Mouse (Mus musculus): ENCODE data around the gene Barx2. TPM values are rescaled to one million over a fixed set of nuclear protein-coding genes. Genes with fewer than 3 reads are reported as not detected.

The Barx2 gene
- polyA plus RNA-seq, 1 experiment from 2014 or later: 0.07 TPM

DNA sequence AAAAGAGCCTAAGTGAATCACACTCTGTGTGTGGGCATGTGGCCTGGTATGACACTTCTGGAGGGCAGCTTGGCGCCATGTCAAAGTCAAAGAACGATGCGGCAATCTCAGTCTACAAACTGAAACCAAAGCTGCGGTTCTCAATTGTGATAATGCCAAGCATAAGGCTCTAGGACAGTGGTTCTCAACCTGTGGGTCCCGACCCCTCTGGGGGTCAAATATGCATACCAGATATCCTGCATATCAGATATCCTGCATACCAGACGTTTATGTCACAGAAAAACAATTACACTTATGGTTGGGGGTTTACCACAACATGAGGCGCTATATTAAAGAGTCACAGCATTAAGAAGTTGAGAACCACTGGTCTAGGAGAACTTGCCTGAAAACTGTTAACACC is 10.3 kb upstream of the Barx2 start:
- 84% methylated on average over 7 of the region's 7 CpGs for WGBS
- H3K9me3 ChIP-seq (replicated peaks): no peaks in the 10 kb centered on the region
- no peaks in the 10 kb centered on the region for H3K36me3 ChIP-seq
- H3K4me3 ChIP-seq: no peak overlapping the region
- no peak for DNase-seq (ENCODE audit: low spot score)
- no peak overlapping the region for H3K27ac ChIP-seq (replicated peaks)
- H3K27me3 ChIP-seq (ENCODE audit: low read depth, poor library complexity, severe bottlenecking): peaks cover 41% of the 10 kb centered on the region
- H3K4me1 ChIP-seq: 0 out of 2 replicates have a peak, but pooled peaks cover 6% of the 10 kb centered on the region

DNA sequence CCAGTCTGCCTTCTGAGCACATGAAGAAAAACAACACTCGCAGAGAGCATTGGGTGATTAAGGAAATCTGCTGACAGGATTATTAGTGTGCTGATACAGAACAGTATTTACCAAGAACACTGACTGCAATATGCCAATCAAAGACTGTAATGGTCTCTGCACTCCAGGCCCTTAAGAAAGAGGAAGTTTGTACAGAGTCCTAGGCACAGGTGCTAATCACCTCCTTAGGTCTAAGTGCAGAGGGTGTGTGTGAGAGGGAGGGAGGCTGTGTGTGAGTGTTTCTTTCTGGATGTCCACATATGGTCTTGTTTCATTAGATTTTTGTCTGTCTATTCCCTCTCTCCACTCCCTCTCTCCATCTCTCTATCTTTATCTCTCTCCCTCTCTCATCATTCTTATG is 6.5 kb upstream of the Barx2 start:
- no peak overlapping the region for H3K27ac ChIP-seq (replicated peaks)
- H3K9me3 ChIP-seq (replicated peaks): no peaks in the 10 kb centered on the region
- H3K4me1 ChIP-seq: peaks cover 4% of the 10 kb centered on the region
- WGBS: 61% methylated on average over 1 of the region's 1 CpGs
- no peaks in the 10 kb centered on the region for H3K36me3 ChIP-seq
- peaks cover 66% of the 10 kb centered on the region for H3K27me3 ChIP-seq (ENCODE audit: low read depth, poor library complexity, severe bottlenecking)
- DNase-seq (ENCODE audit: low spot score): no peak
- H3K4me3 ChIP-seq: no peak overlapping the region

DNA sequence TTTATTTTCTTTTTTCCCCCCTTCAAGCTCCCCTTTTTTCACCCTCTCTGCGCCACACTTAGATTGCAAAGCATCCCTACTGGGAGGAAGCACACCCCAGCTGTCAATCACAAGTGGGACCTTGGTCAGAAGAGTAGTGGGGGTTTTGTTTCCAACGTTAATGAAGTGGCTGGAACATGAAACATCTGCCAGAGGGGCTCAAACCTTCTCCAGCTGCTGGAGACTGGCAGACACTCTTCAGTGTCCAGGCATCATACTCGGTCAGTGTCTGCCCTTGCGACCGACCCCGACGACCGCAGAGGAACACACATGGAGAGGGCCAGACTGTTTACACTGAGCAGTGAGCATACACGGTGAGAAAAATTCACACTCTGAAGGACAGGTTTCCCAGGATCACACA is 3.2 kb upstream of the Barx2 start:
- peaks cover 28% of the 10 kb centered on the region for H3K4me1 ChIP-seq
- WGBS: 5% methylated on average over 9 of the region's 9 CpGs
- H3K9me3 ChIP-seq (replicated peaks): no peaks in the 10 kb centered on the region
- no peak overlapping the region for H3K27ac ChIP-seq (replicated peaks)
- DNase-seq (ENCODE audit: low spot score): peak; percentile 20
- no peaks in the 10 kb centered on the region for H3K36me3 ChIP-seq
- H3K27me3 ChIP-seq (ENCODE audit: low read depth, poor library complexity, severe bottlenecking): peaks cover 100% of the 10 kb centered on the region
- no peak overlapping the region for H3K4me3 ChIP-seq

DNA sequence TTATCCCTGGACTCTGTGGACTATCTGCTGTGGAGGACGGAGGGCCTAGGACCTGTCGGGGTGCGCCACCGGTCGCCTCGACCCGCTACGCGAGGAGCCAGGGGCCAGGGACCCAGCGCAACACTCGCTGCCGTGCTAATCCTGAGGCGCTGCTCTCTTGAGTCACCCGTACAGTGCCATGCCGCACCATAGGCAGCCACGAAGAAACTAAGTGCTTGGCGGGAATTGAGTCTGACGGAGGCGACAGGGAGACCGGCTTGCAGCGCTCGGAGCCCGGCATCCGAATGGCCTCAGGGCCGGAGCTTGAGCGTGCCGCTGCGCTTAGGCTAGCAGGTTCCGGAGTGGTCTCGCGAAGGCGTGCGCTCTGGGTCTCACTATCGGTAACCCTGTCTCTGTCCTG is 1.6 kb upstream of the Barx2 start:
- peak; percentile 64 for DNase-seq (ENCODE audit: low spot score)
- peak overlapping the region; percentile 66 for H3K4me3 ChIP-seq

DNA sequence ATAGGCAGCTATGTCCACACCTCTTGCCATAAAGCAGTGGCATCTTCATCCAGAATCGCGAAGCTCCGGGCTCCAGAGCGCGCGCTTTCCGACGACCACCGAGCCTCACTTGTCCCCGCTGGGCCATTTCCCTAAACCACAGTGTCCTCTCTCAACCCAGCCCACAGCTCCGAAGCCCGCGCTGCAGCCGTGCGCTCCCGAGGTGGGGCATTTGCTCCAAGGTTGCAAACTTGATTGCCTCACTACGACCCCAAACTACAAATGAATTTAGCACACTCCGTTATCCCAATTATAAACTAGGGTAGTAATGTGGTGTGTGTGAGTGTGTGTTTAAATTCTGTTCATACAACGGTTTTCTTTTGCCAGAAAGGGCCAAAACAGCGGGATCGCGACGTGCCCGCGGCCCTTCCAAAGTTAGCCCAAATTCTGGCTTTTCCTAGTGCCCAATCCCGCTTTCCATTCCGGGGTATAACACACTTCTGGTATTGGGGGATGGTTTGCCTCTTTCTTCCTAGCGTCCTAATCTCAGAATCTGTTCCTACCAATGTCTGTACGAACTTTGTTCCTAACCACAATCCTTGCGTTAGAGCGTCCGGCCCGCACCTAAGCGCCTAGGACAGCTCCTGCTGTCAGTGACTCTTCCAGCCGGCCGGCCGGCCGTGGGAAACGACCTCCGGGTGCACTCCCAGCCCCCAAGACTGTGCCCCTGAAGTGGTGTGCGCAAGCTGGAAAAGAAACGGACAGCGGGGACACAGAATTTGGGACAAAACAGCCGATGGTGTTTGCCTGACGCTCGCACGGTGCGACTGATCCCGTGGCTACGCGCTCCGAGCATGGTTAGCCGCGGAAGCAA is 703 bp upstream of the Barx2 start:
- under 1% methylated on average over 54 of the region's 54 CpGs for WGBS
- Histone ChIP-seq H3K4me3 (peak overlapping the region; percentile 66), H3K27ac (replicated peaks) (no peak overlapping the region), H3K9me3 (replicated peaks) (no peaks in the 10 kb centered on the region), H3K27me3 (ENCODE audit: low read depth, poor library complexity, severe bottlenecking) (peaks cover 100% of the 10 kb centered on the region), H3K36me3 (no peaks in the 10 kb centered on the region), H3K4me1 (peaks cover 28% of the 10 kb centered on the region)
- DNase-seq (ENCODE audit: low spot score): peak; percentile 55

More for the DNA sequence above, 1.6 kb upstream of the Barx2 start:
- H3K36me3 ChIP-seq: no peaks in the 10 kb centered on the region
- WGBS: under 1% methylated on average over 34 of the region's 34 CpGs
- H3K4me1 ChIP-seq: peaks cover 28% of the 10 kb centered on the region
- no peak overlapping the region for H3K27ac ChIP-seq (replicated peaks)
- H3K9me3 ChIP-seq (replicated peaks): no peaks in the 10 kb centered on the region
- H3K27me3 ChIP-seq (ENCODE audit: low read depth, poor library complexity, severe bottlenecking): peaks cover 100% of the 10 kb centered on the region

DNA sequence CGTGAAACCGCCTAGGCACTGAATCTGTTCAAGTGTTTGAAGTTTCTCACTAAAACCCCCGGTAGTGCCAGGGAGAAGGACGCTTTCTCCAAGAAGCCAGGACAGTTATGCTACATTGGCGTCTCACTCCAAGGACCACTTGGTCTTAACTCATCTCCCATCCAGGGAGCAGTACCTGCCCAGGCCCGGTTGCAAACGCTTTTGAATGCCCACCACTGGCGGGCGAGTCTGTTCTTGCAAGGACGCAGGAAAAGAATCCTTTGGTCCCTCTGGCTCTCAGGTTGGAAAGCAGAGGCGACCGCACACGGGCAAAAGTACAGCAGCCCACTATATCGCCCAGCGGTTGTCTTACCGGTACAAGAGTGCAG is 725 bp downstream of the Barx2 start:
- WGBS: under 1% methylated on average over 16 of the region's 16 CpGs
- Histone ChIP-seq H3K27me3 (ENCODE audit: low read depth, poor library complexity, severe bottlenecking) (peaks cover 100% of the 10 kb centered on the region), H3K4me1 (peaks cover 28% of the 10 kb centered on the region), H3K4me3 (peak overlapping the region; percentile 66), H3K9me3 (replicated peaks) (no peaks in the 10 kb centered on the region), H3K27ac (replicated peaks) (no peak overlapping the region), H3K36me3 (no peaks in the 10 kb centered on the region)
- DNase-seq (ENCODE audit: low spot score): no peak

DNA sequence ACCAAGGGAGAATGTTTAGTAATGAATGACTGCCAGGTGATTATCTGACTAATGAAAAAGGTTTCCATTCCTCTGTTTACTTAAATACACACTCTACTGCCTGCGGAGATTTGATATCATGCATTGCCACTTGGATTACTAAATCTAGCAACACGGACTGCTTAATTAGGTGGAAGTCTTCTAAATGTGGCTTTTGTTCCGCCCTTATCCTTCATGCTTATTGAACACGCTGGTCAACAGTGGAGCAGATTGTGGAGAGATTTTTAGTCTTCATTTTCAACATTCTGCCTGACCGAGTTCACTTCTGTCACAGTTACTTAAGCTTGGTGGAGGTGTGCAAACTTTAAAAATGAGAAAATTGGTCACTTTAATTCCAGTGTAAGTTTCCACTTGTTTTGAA is 3.0 kb downstream of the Barx2 start:
- Histone ChIP-seq H3K9me3 (replicated peaks) (no peaks in the 10 kb centered on the region), H3K27me3 (ENCODE audit: low read depth, poor library complexity, severe bottlenecking) (peaks cover 92% of the 10 kb centered on the region), H3K27ac (replicated peaks) (no peak overlapping the region), H3K4me1 (peaks cover 28% of the 10 kb centered on the region), H3K36me3 (no peaks in the 10 kb centered on the region), H3K4me3 (no peak overlapping the region)
- no peak for DNase-seq (ENCODE audit: low spot score)
- 50% methylated on average over 5 of the region's 5 CpGs for WGBS

DNA sequence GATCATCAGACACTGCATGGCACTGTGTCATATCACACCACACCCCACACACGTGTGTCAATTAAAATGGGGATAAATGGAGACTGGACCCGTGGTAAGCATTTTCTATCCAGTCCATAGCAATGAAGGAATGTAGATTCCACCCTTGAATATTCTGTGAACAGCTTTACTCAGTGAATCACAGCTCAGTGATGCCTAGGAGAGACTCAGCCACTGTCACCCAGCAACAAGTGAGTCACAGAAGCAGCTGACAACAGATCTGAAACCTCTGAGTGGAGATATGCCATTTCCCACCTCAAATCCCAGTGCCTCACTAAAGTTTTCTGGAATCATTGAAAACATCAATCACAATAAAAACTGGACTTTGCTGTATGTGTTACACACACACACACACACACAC is 11.5 kb downstream of the Barx2 start:
- WGBS: 91% methylated on average over 2 of the region's 2 CpGs
- H3K27ac ChIP-seq (replicated peaks): no peak overlapping the region
- no peak overlapping the region for H3K4me3 ChIP-seq
- H3K9me3 ChIP-seq (replicated peaks): no peaks in the 10 kb centered on the region
- no peaks in the 10 kb centered on the region; the same call in 1 of the 2 replicates for H3K4me1 ChIP-seq
- H3K36me3 ChIP-seq: no peaks in the 10 kb centered on the region
- H3K27me3 ChIP-seq (ENCODE audit: low read depth, poor library complexity, severe bottlenecking): peaks cover 15% of the 10 kb centered on the region; the same call in 1 of the 2 replicates
- no peak for DNase-seq (ENCODE audit: low spot score)

DNA sequence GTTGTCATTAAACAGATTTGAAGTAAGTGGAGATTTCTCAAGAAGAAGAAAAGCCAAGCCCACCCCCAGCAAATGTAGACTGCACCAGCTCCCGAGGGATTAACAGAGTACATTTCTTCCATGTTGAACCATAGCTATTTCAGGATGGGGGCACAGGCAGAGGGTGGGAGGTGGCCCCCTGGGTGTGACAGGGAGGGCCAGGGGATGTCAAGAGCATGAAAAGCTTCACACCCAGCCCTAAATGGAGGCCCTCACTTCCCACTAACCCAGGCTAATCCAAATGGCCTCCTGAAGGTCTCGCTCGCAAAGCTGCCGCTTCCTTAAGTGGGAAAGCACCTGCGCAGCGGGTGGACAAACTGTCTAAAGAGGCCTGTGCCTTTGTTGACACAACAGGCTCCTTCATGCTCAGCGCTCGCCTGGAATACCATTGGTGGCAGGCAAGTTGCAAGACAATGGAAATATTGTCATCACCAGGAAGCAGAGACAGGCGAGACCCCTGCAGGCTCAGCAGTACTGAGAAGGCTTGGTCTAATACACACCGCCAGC is 18.4 kb downstream of the Barx2 start:
- Histone ChIP-seq H3K9me3 (replicated peaks) (no peaks in the 10 kb centered on the region), H3K4me1 (peaks cover 7% of the 10 kb centered on the region), H3K36me3 (no peaks in the 10 kb centered on the region), H3K27me3 (ENCODE audit: low read depth, poor library complexity, severe bottlenecking) (peaks cover 7% of the 10 kb centered on the region; the same call in 1 of the 2 replicates), H3K4me3 (no peak overlapping the region), H3K27ac (replicated peaks) (no peak overlapping the region)
- WGBS: 46% methylated on average over 10 of the region's 10 CpGs
- DNase-seq (ENCODE audit: low spot score): no peak

DNA sequence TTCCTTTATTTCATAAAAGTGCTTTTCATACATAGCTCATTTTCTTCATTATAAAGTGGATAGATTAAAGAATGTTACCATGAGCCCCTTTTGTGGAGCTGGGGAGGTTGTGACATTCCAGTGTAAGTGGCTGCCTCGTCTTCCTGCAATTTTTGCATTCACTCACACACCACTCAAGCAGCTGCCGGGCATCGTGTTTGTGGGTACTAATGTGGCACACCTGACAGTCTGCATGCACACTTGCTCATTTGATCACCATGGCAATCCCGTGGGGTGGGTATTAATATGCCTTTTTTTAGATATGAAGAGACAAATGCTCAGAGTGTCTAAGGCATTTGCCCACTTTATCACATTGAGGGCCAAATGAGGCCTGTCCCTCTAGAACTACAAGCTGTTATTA is 24.9 kb downstream of the Barx2 start:
- no peak overlapping the region for H3K4me3 ChIP-seq
- no peaks in the 10 kb centered on the region for H3K36me3 ChIP-seq

DNA sequence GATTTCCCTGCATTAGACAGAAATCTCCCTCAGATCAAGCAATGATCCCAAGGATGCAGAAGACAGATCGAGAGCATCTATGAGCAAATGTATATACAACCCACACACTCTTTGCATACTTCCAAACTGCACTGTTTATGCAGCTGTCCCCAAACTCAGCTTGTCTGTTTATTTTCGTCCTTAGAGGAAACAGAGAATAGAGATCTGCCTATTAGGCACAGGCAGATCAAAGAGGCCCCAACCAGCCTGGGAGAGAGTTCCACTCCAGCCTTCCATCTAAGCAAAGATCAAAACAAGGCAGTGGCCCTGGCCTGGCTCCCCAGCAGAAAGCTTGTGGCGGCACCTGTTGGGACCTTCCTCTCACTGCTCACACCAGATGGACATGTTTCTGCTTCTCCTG is 27.0 kb downstream of the Barx2 start:
- 69% methylated on average over 3 of the region's 3 CpGs for WGBS
- DNase-seq (ENCODE audit: low spot score): no peak
- H3K27ac ChIP-seq (replicated peaks): no peak overlapping the region

More for the DNA sequence above, 24.9 kb downstream of the Barx2 start:
- Histone ChIP-seq H3K27me3 (ENCODE audit: low read depth, poor library complexity, severe bottlenecking) (no peaks in the 10 kb centered on the region), H3K4me1 (no peaks in the 10 kb centered on the region; the same call in 1 of the 2 replicates), H3K27ac (replicated peaks) (no peak overlapping the region), H3K9me3 (replicated peaks) (no peaks in the 10 kb centered on the region)
- WGBS: 92% methylated on average over 4 of the region's 4 CpGs
- DNase-seq (ENCODE audit: low spot score): no peak

DNA sequence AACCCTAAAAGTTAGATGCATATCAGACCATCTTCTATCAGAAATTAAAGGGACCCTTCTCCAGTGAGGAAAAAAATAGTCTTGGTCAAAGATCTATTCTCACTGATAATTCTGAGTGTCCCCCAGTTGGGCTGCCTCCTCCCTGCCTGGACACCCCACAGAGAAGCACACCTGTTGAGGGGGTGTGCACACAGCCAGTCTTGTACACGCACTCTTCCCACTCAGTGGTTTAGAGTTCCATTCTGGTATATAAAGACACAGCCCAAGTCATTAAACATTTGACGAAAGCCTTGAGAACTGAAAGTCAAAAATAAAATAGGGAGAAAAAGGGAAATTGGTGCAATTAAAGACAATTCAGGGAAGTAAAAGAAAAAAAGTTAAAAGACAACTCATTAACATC is 30.9 kb downstream of the Barx2 start:
- no peaks in the 10 kb centered on the region for H3K9me3 ChIP-seq (replicated peaks)
- no peaks in the 10 kb centered on the region for H3K27me3 ChIP-seq (ENCODE audit: low read depth, poor library complexity, severe bottlenecking)
- no peaks in the 10 kb centered on the region; the same call in 1 of the 2 replicates for H3K4me1 ChIP-seq
- H3K27ac ChIP-seq (replicated peaks): no peak overlapping the region
- 93% methylated on average over 2 of the region's 2 CpGs for WGBS
- DNase-seq (ENCODE audit: low spot score): no peak
- H3K4me3 ChIP-seq: no peak overlapping the region
- H3K36me3 ChIP-seq: no peaks in the 10 kb centered on the region

More for the DNA sequence above, 27.0 kb downstream of the Barx2 start:
- Histone ChIP-seq H3K36me3 (no peaks in the 10 kb centered on the region), H3K9me3 (replicated peaks) (no peaks in the 10 kb centered on the region), H3K4me3 (no peak overlapping the region), H3K27me3 (ENCODE audit: low read depth, poor library complexity, severe bottlenecking) (no peaks in the 10 kb centered on the region), H3K4me1 (no peaks in the 10 kb centered on the region; the same call in 1 of the 2 replicates)

DNA sequence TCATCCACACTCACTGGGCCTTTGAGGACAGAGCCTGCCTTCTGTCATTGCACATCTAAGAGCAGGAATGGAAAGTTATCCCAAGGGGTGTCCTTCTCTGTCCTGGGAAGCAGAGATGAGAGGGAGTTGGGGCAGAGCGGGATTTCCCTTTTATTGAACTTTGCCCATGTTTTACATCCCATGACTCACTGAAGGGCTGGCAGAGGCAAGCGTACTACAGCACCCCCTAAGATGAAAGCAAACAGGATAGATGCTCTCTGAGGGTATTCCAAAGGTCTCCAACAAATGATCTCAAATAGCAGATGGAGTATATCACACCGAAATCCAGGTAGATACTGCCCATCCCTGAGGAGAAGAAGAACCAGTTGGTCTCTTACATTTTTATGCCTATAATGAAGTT is 37.7 kb downstream of the Barx2 start:
- Histone ChIP-seq H3K4me1 (no peaks in the 10 kb centered on the region), H3K27me3 (ENCODE audit: low read depth, poor library complexity, severe bottlenecking) (no peaks in the 10 kb centered on the region), H3K9me3 (replicated peaks) (no peaks in the 10 kb centered on the region), H3K4me3 (no peak overlapping the region), H3K36me3 (no peaks in the 10 kb centered on the region), H3K27ac (replicated peaks) (no peak overlapping the region)
- WGBS: 96% methylated on average over 3 of the region's 3 CpGs
- no peak for DNase-seq (ENCODE audit: low spot score)

Measured in midbrain, embryonic 10.5 days (tissue).